Mouse (Mus musculus) megakaryocyte progenitor cell, adult 5-6 weeks (primary cell): Measurements from ENCODE around the gene Clec1a. TPM values are rescaled to one million over a fixed set of nuclear protein-coding genes. Genes with fewer than 3 reads are reported as not detected.
A peak's percentile ranks its signal among the peaks of the same experiment; 100 is the strongest.

ENCODE experiments used
- ATAC-seq: replicated peaks from 2 replicates; pipeline ENCODE4 v1.8.0; 2016; ENCODE audit warnings: mild to moderate bottlenecking, moderate TSS enrichment, inconsistent platforms; ENCODE audit not compliant: poor library complexity
- total RNA-seq, 2 experiments: library from RNA; stranded (forward) in 1 of 2; stranded (reverse) in 1 of 2; fragments of 157-497, 149-512 nt in 1 of 2; fragments of 200-1000 nt in 1 of 2; gene quantifications; 2 replicates each; pipeline versions ENCODE4 v1.2.3 to v1.2.4; 2015 to 2017

The Clec1a gene
- total RNA-seq (2015) (0.12 TPM in 1 of 2 replicates, not detected in the other), total RNA-seq (2017) (0.12 and 0.78 TPM in 2 replicates)

- ATAC-seq: peak; percentile 54
Measured at GRCm38 (mm10) chr6:129451411-129452039, at the start of gene Clec1a. Clec1a (minus strand) TSS chr6:129452000.

- ATAC-seq: peak; percentile 51
Measured at GRCm38 (mm10) chr6:129499516-129499915, 47.7 kb upstream of the Clec1a start.

GRCm38 (mm10) chr6:129497345-129498218, 45.8 kb upstream of the Clec1a start:
- peak; percentile 75 for ATAC-seq

- peak; percentile 86 for ATAC-seq
Measured at GRCm38 (mm10) chr6:129494924-129495323, 43.1 kb upstream of the Clec1a start.

- ATAC-seq: no peak
Measured at GRCm38 (mm10) chr6:129480089-129480958, 28.5 kb upstream of the Clec1a start.

GRCm38 (mm10) chr6:129476404-129477126, 24.8 kb upstream of the Clec1a start:
- peak; percentile 79 for ATAC-seq

- peak; percentile 53 for ATAC-seq
Measured at GRCm38 (mm10) chr6:129472627-129473026, 20.8 kb upstream of the Clec1a start.

- ATAC-seq: peak; percentile 81
Measured at GRCm38 (mm10) chr6:129471386-129471785, 19.6 kb upstream of the Clec1a start.

- ATAC-seq: no peak
Measured at GRCm38 (mm10) chr6:129449743-129450142, 2.1 kb downstream of the Clec1a start.

- ATAC-seq: no peak
Measured at GRCm38 (mm10) chr6:129438033-129438432, 13.8 kb downstream of the Clec1a start.

- ATAC-seq: peak; percentile 51
Measured at GRCm38 (mm10) chr6:129436025-129436424, 15.8 kb downstream of the Clec1a start.

GRCm38 (mm10) chr6:129434239-129434638, 17.6 kb downstream of the Clec1a start:
- peak; percentile 98 for ATAC-seq

GRCm38 (mm10) chr6:129427281-129427680, 24.5 kb downstream of the Clec1a start:
- no peak; the same call in 1 of the 2 replicates for ATAC-seq

- ATAC-seq: peak; percentile 34
Measured at GRCm38 (mm10) chr6:129425812-129426211, 26.0 kb downstream of the Clec1a start.

- ATAC-seq: no peak
Measured at GRCm38 (mm10) chr6:129425217-129425616, 26.6 kb downstream of the Clec1a start.

- ATAC-seq: peak; percentile 93
Measured at GRCm38 (mm10) chr6:129423734-129424072, 28.1 kb downstream of the Clec1a start.

GRCm38 (mm10) chr6:129423040-129423733, 28.6 kb downstream of the Clec1a start:
- no peak for ATAC-seq

GRCm38 (mm10) chr6:129422311-129422710, 29.5 kb downstream of the Clec1a start:
- no peak for ATAC-seq

GRCm38 (mm10) chr6:129414177-129414576, 37.6 kb downstream of the Clec1a start:
- no peak for ATAC-seq

- no peak for ATAC-seq
Measured at GRCm38 (mm10) chr6:129408562-129408961, 43.2 kb downstream of the Clec1a start, which contains the start of gene Clec9a. Clec9a (plus strand) TSS chr6:129408862.
